Mouse (Mus musculus) hindbrain, embryonic 10.5 days (tissue): ENCODE results near the gene Srek1. TPM values are rescaled to one million over a fixed set of nuclear protein-coding genes. Genes with fewer than 3 reads are reported as not detected.
A peak's percentile ranks its signal among the peaks of the same experiment; 100 is the strongest.

Experiments
- DNase-seq: peaks from one replicate; pipeline ENCODE4 v3.0.0-alpha.2; 2017; ENCODE audit warnings: low spot score
- H3K27ac ChIP-seq: fragments of 300-500 bp; sonication (generic); 2 replicates; pipeline ENCODE4 v1.5.1; 2016; ENCODE audit warnings: mild to moderate bottlenecking, moderate library complexity
- H3K27me3 ChIP-seq: fragments of 300-500 bp; sonication (generic); 2 replicates; pipeline ENCODE4 v1.6.1; 2016; ENCODE audit warnings: mild to moderate bottlenecking; ENCODE audit not compliant: poor library complexity, insufficient read depth, severe bottlenecking
- H3K36me3 ChIP-seq: fragments of 300-500 bp; sonication (generic); 2 replicates; pipeline ENCODE4 v1.6.1; 2016; ENCODE audit warnings: mild to moderate bottlenecking, moderate library complexity
- H3K4me1 ChIP-seq: fragments of 300-500 bp; sonication (generic); replicated peaks from 2 replicates; pipeline ENCODE4 v1.6.1; 2016; ENCODE audit warnings: mild to moderate bottlenecking
- H3K4me3 ChIP-seq: fragments of 300-500 bp; sonication (generic); 2 replicates; pipeline ENCODE4 v1.5.1; 2016; ENCODE audit warnings: mild to moderate bottlenecking, moderate library complexity
- H3K9me3 ChIP-seq: fragments of 300-500 bp; sonication (generic); 2 replicates; pipeline ENCODE4 v1.6.1; 2016; ENCODE audit warnings: mild to moderate bottlenecking, moderate library complexity
- WGBS: fragments of 180-500 bp; shearing (Covaris S2); methylation state at CpG from one replicate; pipeline ENCODE4 v1.1.7; 2016; 5-methylcytosine and 5-hydroxymethylcytosine counted together
- polyA plus RNA-seq: library from polyadenylated mRNA; unstranded; fragments of >200 nt; fragmentation: Nextera tagmentation; extraction: Ambion mirVana; gene quantifications from 2 replicates; pipeline ENCODE4 v1.2.1, GENCODE M21; 2016

Srek1 gene
- polyA plus RNA-seq, 1 experiment from 2014 or later, result 66.0 TPM

DNA sequence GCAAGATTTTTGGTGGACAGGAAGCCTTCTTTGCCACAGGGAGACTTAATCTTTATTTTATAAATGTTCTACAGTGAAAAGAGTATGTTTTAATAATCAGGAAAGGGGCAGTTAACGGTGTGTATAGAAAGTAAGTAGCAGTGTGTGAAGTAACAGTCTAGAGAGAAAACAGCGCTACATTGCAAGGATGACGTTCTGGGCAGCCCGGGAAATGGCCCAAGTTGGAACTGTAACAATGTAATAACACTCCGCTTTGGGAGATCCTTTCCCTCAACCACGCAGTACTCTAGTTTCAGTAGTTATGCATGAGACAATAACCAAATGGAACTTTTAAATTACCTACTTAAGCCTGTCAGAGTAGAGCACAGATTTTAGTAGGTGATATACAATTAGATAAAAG, 70.6 kb downstream of the Srek1 start:
- H3K4me1 ChIP-seq, result peaks cover 5% of the 10 kb centered on the region; the same call in 1 of the 2 replicates
- WGBS, result 81% methylated on average over 6 of the region's 6 CpGs
- DNase-seq, result no peak
- H3K4me3 ChIP-seq, result no peak overlapping the region
- no peak overlapping the region for H3K27ac ChIP-seq
- H3K9me3 ChIP-seq, result no peaks in the 10 kb centered on the region
- H3K36me3 ChIP-seq, result no peaks in the 10 kb centered on the region
- no peaks in the 10 kb centered on the region for H3K27me3 ChIP-seq

DNA sequence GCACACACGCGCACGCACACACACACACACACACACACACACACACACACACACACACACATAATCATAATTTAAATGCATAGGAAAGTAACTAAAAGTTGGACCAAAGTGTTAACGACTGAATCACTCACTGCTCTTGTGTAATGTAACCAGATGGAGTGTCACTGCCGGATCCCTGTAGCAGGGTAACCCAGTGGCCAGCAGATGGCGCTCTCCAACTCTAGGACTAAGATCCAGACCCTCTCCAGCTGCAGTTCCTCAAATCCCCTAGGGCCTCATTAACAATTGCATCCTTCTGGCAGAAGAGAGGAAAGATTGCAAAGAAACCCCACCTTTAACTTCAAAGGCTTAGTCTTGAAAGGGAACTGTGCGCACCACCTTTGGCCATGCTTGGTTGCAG, 71.0 kb downstream of the Srek1 start:
- no peak overlapping the region for H3K27ac ChIP-seq
- no peaks in the 10 kb centered on the region for H3K27me3 ChIP-seq
- DNase-seq, result peak; percentile 84
- no peak overlapping the region for H3K4me3 ChIP-seq
- H3K36me3 ChIP-seq, result no peaks in the 10 kb centered on the region
- WGBS, result 38% methylated on average over 7 of the region's 7 CpGs
- no peaks in the 10 kb centered on the region for H3K9me3 ChIP-seq
- peaks cover 5% of the 10 kb centered on the region; the same call in 1 of the 2 replicates for H3K4me1 ChIP-seq

DNA sequence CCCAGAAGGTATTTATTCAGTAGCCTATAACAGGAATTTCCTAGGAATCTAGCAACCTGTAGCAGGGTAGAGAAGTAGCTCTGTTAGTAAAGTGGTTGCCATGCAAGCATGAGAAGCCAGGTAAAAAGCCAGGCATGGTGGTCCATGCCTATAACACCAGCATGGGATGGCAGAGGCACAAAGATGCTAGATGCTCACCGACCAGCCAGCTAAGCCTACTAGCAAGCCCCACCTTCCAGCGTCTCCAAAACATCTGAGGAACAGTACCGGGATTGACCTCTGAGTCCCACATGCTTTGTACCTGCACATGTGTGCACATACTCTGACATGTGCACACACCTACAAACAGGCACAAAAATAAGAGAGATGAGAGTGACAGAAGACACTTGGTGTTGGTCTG, 72.1 kb downstream of the Srek1 start:
- no peaks in the 10 kb centered on the region for H3K9me3 ChIP-seq
- no peaks in the 10 kb centered on the region for H3K27me3 ChIP-seq
- WGBS, result 78% methylated on average over 3 of the region's 3 CpGs
- DNase-seq, result no peak
- no peak overlapping the region for H3K27ac ChIP-seq
- H3K4me3 ChIP-seq, result no peak overlapping the region
- H3K36me3 ChIP-seq, result no peaks in the 10 kb centered on the region
- H3K4me1 ChIP-seq, result peaks cover 5% of the 10 kb centered on the region; the same call in 1 of the 2 replicates

DNA sequence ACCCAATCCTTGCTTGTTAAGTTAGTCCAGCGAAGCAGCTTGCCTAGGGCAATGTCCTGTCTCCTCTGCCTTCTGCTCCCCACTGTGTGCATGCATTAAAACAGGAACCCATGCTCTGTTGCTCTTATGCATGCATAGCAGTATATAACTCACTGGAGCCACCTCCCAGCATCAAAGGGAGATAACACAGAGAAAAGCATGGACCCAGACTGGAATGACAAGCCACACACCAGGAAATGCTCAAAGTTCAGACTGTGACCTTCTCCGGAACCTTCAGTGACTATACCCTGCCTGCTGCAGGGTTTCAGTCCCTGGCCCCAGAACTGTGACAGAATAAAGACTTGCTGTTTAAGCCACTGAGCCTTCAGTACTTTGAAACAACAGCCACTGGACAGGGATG, 73.7 kb downstream of the Srek1 start:
- WGBS, result 82% methylated on average over 2 of the region's 2 CpGs
- H3K9me3 ChIP-seq, result no peaks in the 10 kb centered on the region

DNA sequence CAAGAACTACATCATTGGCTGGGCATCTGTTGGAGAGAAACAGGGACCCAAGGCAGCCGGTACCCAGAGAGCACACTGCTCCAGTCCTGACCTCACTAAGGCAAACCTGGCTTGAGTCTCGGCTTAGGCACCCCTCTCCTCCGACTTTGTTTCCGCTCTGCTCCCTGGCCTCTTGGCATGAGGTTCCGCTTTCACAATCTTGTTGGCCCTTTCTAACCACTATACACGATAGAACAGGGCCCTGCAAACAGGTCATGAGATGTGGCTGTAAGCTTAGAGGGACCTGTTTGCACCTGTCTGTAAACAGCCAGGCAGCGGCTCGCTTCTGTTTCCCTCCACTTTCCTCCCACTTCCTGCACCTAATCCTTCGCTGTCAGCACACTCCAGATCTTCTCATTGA, 76.4 kb downstream of the Srek1 start:
- no peak for DNase-seq
- H3K27ac ChIP-seq, result no peak overlapping the region
- H3K4me3 ChIP-seq, result no peak overlapping the region
- WGBS, result 80% methylated on average over 9 of the region's 9 CpGs
- H3K36me3 ChIP-seq, result no peaks in the 10 kb centered on the region
- H3K4me1 ChIP-seq, result peaks cover 6% of the 10 kb centered on the region; the same call in 1 of the 2 replicates
- no peaks in the 10 kb centered on the region for H3K27me3 ChIP-seq
- H3K9me3 ChIP-seq, result no peaks in the 10 kb centered on the region

More for the DNA sequence above, 73.7 kb downstream of the Srek1 start:
- no peak for DNase-seq
- H3K4me1 ChIP-seq, result peaks cover 5% of the 10 kb centered on the region; the same call in 1 of the 2 replicates
- H3K27ac ChIP-seq, result no peak overlapping the region
- no peaks in the 10 kb centered on the region for H3K27me3 ChIP-seq
- H3K4me3 ChIP-seq, result no peak overlapping the region
- H3K36me3 ChIP-seq, result no peaks in the 10 kb centered on the region

DNA sequence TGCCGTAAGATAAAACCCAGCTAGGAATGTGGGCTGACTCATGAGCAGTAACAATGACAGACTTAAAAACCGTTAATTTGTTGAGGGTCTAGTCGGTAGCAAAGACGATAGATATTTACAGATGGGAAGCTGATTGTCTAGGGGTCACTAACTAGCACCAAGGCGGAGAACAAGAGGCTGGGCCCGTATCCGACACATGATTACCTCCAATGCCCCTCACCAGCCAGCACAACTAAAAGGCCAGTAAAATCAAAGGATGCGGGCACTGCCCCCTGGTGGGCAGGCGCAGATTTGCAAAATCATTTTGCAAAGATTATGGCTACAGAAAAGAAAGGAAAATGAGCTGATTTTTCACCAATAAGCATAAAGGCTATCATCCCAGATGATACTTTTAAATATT, 78.2 kb downstream of the Srek1 start:
- Histone ChIP-seq H3K4me3 (no peak overlapping the region), H3K27me3 (no peaks in the 10 kb centered on the region), H3K27ac (peak overlapping the region; percentile 16; the same call in 1 of the 2 replicates), H3K9me3 (no peaks in the 10 kb centered on the region), H3K36me3 (no peaks in the 10 kb centered on the region), H3K4me1 (peaks cover 6% of the 10 kb centered on the region; the same call in 1 of the 2 replicates)
- WGBS, result 46% methylated on average over 9 of the region's 9 CpGs
- peak; percentile 64 for DNase-seq

DNA sequence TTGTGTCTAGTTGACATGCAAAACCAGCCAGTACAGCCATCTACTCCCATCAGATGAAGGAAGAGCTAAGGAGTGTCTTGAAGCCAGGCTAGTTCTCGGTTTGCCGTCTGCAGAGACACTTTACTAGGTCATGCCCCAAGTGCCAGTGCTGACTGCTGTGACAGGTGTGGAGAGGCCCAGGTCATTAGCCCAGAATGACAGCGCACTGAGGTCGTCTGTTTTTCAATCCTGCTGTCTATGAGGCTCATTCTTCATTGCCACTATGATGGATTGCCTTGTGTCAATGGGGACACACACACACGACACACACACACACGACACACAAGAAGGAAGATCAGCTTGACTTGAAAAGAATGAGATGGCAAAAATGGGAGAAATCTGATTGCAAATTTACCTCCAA, 79.0 kb downstream of the Srek1 start:
- peaks cover 6% of the 10 kb centered on the region; the same call in 1 of the 2 replicates for H3K4me1 ChIP-seq
- H3K36me3 ChIP-seq, result no peaks in the 10 kb centered on the region
- no peak overlapping the region for H3K4me3 ChIP-seq
- no peak overlapping the region; the same call in 1 of the 2 replicates for H3K27ac ChIP-seq
- no peaks in the 10 kb centered on the region for H3K27me3 ChIP-seq
- no peaks in the 10 kb centered on the region for H3K9me3 ChIP-seq
- WGBS, result 71% methylated on average over 6 of the region's 6 CpGs
- peak; percentile 21 for DNase-seq

Other genes starting within 250 kb of the Srek1 start
- gene Erbin, start 145.9 kb upstream of the Srek1 start, polyA plus RNA-seq, result 10.3 and 12.2 TPM in 2 replicates